Mouse (Mus musculus): ENCODE data around the gene Spata31d1c.

The Spata31d1c gene

GRCm38 (mm10) chr13:65032758-65033157 is at the start of gene Spata31d1c:
Spata31d1c (plus strand) TSS chr13:65033058.
- no peak for DNase-seq (ENCODE audit: low read depth, low spot score)

DNA sequence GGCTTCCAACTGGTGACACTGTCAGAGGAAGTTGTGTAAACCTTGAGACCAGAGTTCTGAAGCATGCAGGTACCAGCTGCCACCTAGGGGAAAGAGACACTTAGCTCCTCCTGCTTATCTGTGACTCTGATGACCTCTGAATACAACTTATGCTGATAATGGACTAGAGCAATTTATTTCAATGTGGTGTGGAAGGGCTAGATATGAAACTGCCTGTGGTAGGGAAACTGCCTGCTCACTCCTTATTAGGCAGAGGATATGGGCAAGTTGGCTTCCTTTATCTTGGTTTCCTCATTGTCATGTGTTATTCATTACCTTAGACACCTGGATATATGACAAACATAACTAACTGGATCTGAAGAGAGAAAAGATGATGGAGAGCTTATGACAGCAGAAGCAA is 44.0 kb upstream of the Spata31d1c start:
- DNase-seq (ENCODE audit: low read depth, low spot score), result no peak

DNA sequence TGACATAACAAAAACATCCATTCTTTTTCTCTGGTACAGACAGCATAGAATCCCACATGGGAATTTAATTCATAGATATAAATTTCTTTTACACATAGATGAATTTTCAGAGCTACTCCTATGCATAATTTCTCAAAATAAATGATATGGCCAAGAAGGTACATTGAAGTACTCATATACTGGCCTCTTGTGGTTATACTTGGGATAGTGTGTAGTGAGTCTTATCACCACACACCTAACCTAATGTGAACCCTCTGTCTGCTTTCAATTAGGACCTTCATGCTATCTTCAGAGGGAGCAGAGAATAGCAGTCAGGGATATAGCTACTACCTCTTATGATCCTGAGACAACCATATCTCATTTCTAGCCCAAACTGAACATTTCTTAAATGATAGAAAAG is 27.4 kb upstream of the Spata31d1c start:
- no peak for DNase-seq (ENCODE audit: low read depth, low spot score)

DNA sequence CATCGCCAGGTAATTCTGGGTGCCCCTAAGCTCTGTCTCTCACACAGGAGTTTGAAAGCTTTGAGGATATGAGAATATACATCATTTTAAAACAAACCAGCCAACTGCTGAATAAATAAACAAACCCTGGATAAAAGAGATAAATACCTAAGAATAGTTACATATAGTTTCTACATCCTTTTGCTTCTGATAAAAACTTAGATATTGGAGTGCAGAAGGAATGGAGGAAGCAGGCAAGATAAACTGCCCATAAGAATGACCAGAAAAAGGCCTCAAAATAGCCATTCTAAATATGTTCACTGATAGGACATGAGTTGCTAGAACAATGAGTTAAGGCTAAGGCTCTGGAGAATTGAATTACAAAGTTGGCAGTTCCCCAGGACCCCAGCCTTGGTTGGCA is 26.1 kb upstream of the Spata31d1c start:
- no peak for DNase-seq (ENCODE audit: low read depth, low spot score)

GRCm38 (mm10) chr13:65007971-65008370 is 24.9 kb upstream of the Spata31d1c start:
- DNase-seq (ENCODE audit: low read depth, low spot score), result no peak

GRCm38 (mm10) chr13:65011052-65011738 is 21.7 kb upstream of the Spata31d1c start:
- DNase-seq (ENCODE audit: low read depth, low spot score), result no peak

- no peak for DNase-seq (ENCODE audit: low read depth, low spot score)
Measured at GRCm38 (mm10) chr13:65035057-65035456, 2.2 kb downstream of the Spata31d1c start.

DNA sequence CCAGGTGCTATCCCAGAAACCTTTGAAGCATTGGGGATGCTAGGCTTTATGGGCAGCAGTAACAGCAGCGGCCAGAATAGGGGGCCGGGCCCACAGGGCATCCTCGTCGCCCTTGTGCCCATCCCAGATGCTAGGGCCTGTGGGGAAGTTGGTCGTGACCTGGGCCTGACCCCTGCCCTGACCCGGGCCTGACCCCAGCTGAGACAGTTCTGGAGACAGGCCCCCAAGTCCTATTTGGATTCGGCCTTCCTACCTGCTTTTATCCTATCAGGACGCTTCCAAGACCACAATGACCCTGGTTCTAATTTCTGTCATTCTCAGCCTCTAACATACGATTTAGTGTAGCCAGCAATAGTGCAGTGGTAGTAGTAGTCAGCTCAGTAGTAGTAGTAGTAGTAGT is 19.8 kb downstream of the Spata31d1c start, which contains the start of gene Prss47:
Prss47 (minus strand) TSS at position 101 of the 400 bp plus-strand sequence.
- no peak for DNase-seq (ENCODE audit: low read depth, low spot score)

GRCm38 (mm10) chr13:65069969-65070368 is 37.1 kb downstream of the Spata31d1c start:
- DNase-seq (ENCODE audit: low read depth, low spot score), result no peak
